Mouse (Mus musculus) right cerebral cortex, adult 18-20 months (tissue): Measurements from ENCODE around the gene Fancc.

ENCODE experiments used
- DNase-seq: peaks from one replicate; pipeline ENCODE4 v3.0.0; 2022; ENCODE audit warnings: mixed read lengths

Gene Fancc

DNA sequence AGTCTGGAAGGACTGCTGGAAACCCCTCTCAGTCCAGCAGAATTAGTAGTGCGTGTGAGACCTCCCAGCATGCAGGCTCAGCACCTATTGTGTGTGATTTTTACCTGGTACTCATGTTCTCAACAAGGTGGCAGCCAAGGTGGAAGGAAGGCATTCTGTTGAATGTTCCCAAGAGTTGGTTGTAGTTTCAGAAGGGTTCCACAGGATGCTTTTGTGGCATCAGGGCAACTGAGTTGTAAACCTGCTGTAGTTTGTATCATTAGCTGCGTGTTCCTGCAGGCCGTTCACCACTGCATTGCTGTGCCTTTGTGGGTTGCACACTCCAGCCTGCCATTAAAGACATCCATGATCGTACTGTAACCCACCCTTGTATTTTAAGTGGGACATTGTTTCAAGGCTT is 238.4 kb downstream of the Fancc start:
- no peak for DNase-seq

DNA sequence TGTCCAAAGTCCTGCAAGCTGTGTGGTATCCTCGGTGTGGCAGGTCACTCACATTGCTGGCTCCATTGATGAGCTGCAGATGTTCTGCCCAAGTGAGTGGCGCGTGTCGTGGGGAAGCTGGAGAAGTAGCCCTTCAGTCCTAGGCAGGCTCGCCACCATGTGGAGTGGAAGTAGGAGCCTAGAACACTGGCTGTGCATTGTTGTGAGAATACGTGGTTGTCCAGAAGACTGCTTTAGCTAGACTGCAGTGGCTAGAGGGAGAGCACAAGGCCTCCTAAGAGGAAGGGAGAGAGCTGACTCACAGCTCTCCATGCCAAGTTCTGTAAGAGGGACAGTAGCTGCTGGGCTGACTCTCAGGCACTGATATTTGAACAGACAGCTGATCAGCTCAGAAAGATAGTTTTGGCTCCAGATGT is 238.9 kb downstream of the Fancc start:
- DNase-seq: no peak

- no peak for DNase-seq
Observed at GRCm38 (mm10) chr13:63256807-63257206, 240.3 kb downstream of the Fancc start.

GRCm38 (mm10) chr13:63256146-63256545 is 240.9 kb downstream of the Fancc start:
- DNase-seq: no peak

DNA sequence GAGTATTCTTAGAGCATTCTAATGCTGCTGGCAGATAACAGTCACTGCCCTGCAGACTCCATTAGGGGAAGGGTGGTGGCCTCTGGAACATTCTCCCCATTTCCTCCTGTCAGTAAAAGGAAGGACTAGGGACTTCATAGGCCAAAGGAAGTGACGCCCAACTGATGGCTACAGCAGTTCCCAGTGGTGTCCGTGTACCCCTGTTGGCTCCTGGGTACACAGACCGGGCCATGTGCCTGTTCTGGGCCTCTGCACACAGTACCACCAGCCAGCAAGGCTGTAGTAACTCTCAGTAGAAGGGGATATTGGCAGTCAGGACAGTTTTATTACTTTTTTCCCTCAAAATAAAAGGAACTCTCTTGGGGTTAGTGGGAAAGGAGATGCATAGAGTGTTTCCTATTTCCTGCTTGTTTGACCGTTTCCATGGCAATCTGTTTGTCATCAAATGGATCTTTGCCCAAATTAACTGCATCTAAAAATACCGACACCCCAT is 241.5 kb downstream of the Fancc start:
- no peak for DNase-seq

DNA sequence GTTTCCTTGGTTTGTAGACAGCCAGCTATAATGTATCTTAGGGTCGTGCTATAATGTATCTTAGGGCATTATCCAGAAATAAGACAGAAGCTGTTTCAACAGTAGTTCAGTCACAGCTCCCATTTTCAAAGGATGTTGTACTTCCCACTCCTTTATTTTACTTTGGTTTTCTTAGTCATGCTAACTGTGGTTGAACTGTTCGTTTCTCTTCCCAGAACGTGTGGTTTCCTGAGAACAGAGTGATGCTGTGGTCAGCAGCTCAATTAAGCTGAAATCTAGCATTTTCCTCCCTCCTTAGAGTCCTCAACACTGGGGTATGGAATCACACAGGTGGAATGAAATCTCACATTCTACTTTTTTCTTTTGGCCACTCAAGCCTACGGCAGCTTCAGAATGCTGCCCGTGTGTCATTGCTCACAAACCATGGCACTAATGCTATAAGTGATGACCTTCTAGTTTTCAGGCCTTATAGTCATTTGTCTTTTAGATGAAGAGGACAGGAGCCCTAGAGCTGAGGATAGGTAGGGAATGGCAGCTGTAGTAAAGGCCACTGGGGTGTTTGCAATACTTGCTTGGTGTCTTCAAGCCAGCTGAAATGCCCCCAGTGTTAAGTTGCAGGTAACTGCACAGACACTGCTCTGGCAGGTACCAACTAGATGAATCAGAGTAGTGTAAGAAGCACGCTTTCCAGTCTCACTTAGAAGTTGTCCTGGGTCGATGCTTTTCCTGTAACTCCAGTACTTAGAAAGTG is 243.0 kb downstream of the Fancc start:
- DNase-seq: no peak

DNA sequence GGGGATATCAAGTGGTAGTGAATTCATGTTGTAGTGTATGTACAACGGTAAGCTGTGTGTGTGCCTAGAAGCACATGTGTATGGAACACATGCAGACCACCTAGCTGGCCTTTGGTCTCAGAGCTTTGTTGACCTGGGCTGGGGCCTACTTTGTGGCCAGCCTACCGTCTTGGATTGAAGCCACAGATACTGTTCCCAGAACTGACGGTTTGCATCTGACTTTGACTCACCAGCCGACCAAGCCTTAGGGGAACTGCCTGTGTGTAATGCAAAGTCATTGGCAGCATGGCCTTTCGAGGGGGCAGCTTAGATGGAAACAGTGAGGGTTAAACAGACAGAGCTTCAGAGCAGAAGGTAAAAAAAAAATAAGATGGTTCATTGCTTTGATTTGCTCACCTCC is 243.9 kb downstream of the Fancc start:
- no peak for DNase-seq

DNA sequence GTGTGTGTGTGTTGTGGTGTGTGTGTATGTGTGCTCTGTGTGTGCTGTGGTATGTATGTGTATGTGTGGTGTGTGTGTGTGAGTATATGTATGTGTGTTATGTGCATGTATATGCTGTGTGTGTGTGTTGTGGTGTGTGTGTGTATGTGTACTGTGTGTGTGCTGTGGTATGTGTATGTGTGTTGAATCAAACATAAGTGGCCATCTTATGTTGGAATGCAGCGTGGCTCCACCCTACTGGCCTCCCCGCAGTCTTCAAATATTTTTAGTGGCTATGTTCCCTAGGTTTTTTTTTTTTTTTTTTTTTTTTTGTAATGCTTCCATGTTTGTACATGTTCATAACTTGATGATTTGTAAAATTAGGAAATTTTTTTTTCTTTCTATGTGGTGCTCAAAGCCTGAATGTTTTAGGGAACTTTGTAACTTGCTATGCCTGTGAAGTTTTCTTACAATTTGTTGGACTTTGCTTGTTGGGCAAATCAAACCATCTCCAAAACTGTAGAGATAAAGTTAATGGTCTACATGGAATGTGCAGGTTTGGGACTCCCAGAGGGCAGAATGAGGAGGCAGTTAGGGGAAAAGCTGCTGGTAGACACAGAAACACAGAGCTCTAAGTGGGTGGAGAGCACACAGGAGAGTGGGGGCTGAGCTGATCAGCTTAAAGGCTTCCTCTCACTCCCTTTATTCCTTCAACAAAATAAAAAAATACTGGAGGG is 244.6 kb downstream of the Fancc start:
- no peak for DNase-seq

DNA sequence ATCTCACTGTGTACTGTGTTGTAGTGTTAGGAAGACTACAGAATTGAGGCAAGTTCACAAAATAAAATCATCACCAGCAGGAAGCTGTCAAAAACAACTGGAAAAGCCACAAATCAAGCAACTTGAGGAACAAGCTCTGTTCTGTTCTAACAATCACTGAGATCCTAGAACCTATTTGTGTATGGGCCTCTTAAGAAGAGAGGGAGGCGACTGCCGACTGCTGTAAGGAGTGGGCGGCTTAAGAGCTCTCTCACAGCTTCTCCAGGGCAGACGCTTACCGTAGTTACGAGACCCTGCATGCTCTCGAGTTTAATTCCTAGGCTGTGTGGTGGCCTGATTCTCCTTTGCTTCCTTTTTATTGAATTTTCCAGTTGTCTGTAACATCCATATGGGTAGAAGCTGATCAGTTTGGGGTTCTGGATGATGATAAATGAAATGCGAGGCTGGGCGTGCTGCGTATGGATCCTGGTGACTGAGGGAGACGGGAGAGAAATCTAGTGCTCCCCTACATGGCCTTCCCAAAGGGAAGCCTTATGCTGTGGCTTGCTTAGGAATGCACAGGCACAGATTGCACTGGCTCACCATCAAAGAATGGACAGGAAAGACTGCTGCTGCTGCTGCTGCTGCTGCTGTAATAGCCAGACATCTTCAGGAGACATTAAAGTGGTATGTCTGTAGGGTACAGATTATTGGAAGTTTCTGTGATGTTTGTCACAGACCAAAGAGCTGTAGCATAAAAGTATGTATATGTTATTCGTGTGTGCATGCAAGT is 245.8 kb downstream of the Fancc start:
- DNase-seq: no peak

DNA sequence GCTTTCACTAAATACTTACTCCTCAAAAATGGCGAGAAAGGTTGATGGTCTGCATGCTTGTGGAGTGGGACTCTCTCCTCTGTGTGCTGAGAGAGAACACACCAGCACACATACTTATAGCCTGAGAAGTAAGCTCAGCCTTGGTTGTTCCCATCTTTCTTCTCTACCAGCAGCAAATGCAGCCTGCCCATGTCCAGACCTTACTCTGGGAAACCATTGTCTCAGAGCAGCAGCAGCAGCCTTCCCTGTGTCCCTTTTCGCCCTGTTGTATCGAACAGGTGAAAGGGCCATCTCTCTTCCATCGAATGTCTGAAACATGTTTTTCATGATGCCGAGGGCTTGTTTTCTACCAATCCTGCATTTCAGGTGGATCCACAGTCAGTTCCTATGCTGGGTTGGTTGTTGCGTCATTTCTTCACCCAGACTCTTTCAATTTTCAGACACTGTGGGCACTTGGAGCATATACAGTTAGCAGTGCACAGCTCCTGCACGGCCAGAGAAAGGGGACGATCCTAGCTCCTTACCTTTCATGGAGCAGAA is 246.6 kb downstream of the Fancc start:
- no peak for DNase-seq

DNA sequence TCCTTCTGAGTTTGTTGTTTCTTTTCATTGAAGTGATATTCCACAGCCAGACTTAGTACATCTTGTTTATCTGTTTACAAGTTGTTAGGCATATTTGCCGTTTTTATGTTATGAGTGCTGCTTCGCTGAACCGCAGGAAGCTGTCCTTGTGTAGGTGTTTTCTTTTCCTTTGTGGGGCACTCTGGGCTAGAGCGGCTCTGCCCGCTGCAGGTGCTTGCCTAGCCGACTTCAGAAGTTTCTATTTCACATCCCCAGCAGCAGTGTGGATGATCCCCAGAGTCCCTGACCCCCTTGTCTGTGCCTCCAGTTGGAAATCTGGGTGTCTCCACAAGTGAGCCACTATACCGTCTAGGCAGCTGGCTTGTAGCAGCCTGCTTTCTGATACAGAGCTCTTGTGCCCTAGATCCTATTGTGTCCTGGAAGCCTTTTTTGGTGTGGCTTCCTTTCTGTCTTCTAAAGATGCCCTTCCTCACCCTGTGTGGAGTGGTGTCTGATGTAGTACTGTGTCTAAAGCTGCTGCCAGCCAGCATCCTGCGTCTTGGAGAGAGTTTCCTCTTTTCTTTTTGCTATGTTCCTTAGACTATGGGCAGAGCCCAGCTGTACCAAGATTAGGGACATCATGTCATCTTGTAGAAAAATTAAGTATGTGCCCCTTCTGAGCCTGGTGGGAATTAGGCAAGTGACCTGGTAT is 247.2 kb downstream of the Fancc start:
- no peak for DNase-seq

DNA sequence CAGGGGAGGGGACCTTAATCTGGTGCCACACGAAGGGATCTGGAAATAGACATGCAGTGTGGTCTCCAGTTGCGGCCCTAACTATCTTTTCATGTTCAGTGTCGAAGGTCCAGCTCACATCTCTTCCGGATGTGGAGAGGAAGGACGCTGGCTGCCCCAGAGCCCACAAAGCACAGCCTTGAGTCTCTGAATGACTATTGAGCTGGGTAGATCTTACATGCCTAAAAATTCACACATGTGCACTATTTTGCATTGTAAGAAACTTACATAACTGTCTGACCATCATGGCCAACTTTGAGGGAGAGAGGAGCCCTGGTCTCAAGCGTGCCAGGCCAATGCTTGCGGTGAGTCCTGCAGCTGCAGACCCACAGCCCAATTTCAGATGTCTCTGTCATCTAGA is 247.9 kb downstream of the Fancc start:
- no peak for DNase-seq

DNA sequence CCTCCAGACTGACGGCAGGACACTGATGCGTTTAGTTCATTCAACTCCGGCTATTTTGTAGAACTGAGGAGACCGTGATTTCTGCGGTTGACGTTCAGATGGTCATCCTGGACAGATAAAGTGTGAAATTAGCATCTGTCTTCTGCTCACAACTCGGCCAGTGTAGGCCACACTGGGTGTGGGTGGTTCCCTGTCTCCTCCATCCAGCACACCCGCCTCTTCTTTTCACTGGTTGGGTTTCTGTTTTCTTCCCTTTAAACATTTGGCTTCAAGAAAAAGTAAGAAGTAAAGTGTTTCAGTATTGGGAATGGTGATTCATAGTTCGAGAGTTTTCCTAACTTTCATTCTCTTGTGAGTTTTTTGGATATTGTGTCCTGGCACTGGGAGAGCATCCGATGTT is 248.8 kb downstream of the Fancc start:
- DNase-seq: peak; percentile 72

DNA sequence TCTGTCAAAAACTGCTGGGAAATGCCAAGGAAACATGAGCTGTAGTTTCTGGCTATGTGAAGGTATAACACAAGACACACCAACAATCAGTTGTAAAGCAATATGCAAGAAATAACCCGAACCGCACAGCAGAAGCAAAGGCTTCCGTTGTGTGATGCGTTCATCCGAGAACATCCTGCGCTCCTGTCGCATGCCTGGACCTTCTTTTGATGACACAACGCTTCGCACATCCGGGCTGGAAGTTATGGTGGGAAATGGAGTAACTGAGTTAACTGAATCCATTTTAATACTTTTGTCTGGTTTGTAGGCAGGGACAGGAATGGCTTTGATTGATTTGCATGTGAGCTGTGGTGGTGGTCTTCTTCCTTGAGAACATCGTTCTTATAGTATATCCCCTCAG is 249.4 kb downstream of the Fancc start:
- DNase-seq: no peak

- DNase-seq: no peak
Observed at GRCm38 (mm10) chr13:63247041-63247440, 250.0 kb downstream of the Fancc start.

- no peak for DNase-seq
Observed at GRCm38 (mm10) chr13:63246332-63246940, 250.6 kb downstream of the Fancc start.

GRCm38 (mm10) chr13:63245812-63246211 is 251.3 kb downstream of the Fancc start:
- DNase-seq: no peak

- DNase-seq: no peak
Observed at GRCm38 (mm10) chr13:63245218-63245617, 251.9 kb downstream of the Fancc start.

- DNase-seq: no peak
Observed at GRCm38 (mm10) chr13:63244425-63244824, 252.7 kb downstream of the Fancc start.

DNA sequence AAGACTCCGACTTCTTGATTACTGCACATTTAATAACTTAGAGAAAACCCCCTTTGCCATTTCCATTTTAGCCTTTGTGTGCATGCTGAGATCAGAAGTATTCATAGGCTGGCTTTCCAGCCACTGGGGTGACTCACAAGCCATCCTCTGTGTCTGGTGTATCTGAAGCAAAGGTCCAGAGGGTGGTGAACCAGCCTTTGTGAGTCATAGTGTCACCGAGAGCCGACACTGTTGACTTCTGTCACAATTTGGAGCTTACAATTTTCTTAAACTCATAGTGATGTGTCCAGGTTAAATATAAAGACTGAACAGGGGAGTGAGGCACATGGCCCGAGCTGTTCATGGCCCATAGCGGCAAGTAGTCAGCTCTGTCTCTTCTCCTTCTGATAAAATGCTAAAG is 253.5 kb downstream of the Fancc start:
- no peak for DNase-seq

DNA sequence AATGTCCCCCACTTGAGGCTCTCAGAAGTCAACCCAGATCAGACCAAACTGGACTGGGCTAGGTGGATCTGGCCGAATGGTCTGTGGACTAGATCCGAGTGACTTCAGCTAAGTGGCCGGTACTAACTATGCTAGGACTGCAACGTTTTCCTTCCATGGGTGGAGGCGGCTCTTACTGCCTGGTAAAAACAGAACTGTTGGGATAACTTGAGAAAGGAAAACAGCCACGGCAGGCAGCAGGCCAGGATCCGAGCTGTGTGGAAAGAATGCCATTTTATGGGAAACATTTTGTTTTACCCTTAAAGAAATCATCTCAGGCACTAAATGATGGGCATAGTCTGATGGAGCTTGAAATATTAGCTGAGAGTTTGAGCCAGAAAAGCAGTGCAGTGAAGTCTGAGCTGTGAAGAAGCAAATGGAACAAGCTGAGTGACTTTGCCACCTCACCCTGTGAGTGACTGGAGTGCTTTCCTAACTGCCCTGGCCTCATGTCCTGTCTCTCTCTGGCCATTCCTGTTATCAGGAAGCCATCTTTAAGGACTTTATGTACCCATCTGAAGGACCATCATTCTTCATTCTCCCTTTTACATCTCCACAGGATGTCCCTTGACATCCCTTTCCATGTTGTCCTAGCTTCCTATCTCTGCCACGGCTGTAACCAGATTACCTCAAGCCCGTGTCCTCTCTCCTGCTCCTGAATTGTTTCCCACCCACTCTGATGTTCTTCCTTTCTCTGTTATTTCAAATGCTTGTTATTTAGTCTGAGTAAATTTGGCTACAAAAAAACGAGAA is 254.5 kb downstream of the Fancc start:
- peak; percentile 46 for DNase-seq
